Mouse (Mus musculus) embryonic facial prominence, embryonic 15.5 days (tissue): Measurements from ENCODE around the gene Dcdc2b. TPM values are rescaled to one million over a fixed set of nuclear protein-coding genes. Genes with fewer than 3 reads are reported as not detected.

Experiments used
- ATAC-seq: fragments of 200-750 bp; cut with Nextera tagmentation; 2 replicates; pipeline ENCODE4 v1.8.0; 2017; ENCODE audit warnings: low read depth, moderate TSS enrichment; ENCODE audit not compliant: insufficient number of reproducible peaks, low FRiP score, low TSS enrichment
- H3K27ac ChIP-seq: fragments of 300-500 bp; sonication (generic); replicated peaks from 2 replicates; pipeline ENCODE4 v1.5.1; 2015; ENCODE audit warnings: mild to moderate bottlenecking, inconsistent platforms
- H3K27me3 ChIP-seq: fragments of 300-500 bp; sonication (generic); 2 replicates; pipeline ENCODE4 v1.6.1; 2015; ENCODE audit warnings: inconsistent platforms
- H3K36me3 ChIP-seq: fragments of 300-500 bp; sonication (generic); 2 replicates; pipeline ENCODE4 v1.6.1; 2015; ENCODE audit warnings: mild to moderate bottlenecking, inconsistent platforms
- H3K4me1 ChIP-seq: fragments of 300-500 bp; sonication (generic); 2 replicates; pipeline ENCODE4 v1.6.1; 2015; ENCODE audit warnings: inconsistent platforms
- H3K4me2 ChIP-seq: fragments of 300-500 bp; sonication (generic); replicated peaks from 2 replicates; pipeline ENCODE4 v1.6.1; 2015; ENCODE audit warnings: mild to moderate bottlenecking, inconsistent platforms
- H3K4me3 ChIP-seq: fragments of 300-500 bp; sonication (generic); replicated peaks from 2 replicates; pipeline ENCODE4 v1.5.1; 2015; ENCODE audit warnings: mild to moderate bottlenecking, inconsistent platforms
- H3K9ac ChIP-seq: fragments of 300-500 bp; sonication (generic); 2 replicates; pipeline ENCODE4 v1.6.1; 2015; ENCODE audit warnings: inconsistent platforms
- H3K9me3 ChIP-seq: fragments of 300-500 bp; sonication (generic); replicated peaks from 2 replicates; pipeline ENCODE4 v1.6.1; 2016; ENCODE audit warnings: inconsistent platforms
- WGBS: fragments of 180-500 bp; shearing (Covaris S2); methylation state at CpG from one replicate; pipeline ENCODE4 v1.1.7; 2015; 5-methylcytosine and 5-hydroxymethylcytosine counted together
- polyA plus RNA-seq: library from polyadenylated mRNA; unstranded; fragments of >200 nt; fragmentation: Nextera tagmentation; extraction: Ambion mirVana; gene quantifications from 2 replicates; pipeline ENCODE4 v1.2.1, GENCODE M21; 2015

The Dcdc2b gene
- polyA plus RNA-seq, 1 experiment from 2014 or later: 3.7 TPM

DNA sequence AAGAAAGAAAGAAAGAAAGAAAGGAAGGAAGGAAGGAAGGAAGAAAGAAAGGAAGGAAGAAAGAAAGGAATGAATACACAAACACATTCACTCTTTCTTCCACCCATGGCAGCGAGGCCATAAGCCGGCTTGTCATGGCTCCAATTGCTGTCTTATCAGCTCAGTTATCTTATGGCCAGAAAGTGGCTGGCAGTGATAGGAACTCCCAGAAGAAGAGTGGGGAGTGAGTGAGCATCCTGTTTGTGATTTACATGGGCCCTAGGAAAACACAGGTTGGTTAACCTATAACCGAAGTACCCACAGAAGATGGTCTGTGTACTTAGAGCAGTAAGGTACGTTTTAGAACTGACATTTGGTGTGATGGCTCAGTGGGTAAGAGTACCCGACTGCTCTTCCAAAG, 52.9 kb downstream of the Dcdc2b start:
- no peaks in the 10 kb centered on the region for H3K9me3 ChIP-seq
- H3K27me3 ChIP-seq: no peaks in the 10 kb centered on the region
- no peak overlapping the region for H3K4me3 ChIP-seq
- H3K9ac ChIP-seq: no peak overlapping the region
- no peak for ATAC-seq
- 88% methylated on average over 5 of the region's 5 CpGs for WGBS
- no peaks in the 10 kb centered on the region for H3K36me3 ChIP-seq
- no peak overlapping the region for H3K4me2 ChIP-seq
- no peak overlapping the region for H3K27ac ChIP-seq
- peaks cover 11% of the 10 kb centered on the region for H3K4me1 ChIP-seq

Other genes starting within 250 kb of the Dcdc2b start
- gene Zbtb8a, start 236.1 kb downstream of the Dcdc2b start, polyA plus RNA-seq: 12.8 and 14.1 TPM in 2 replicates
- 1.2 and 1.3 TPM in 2 replicates for gene Zbtb8b, start 173.4 kb downstream of the Dcdc2b start, polyA plus RNA-seq
- gene Bsdc1, start 152.7 kb downstream of the Dcdc2b start, polyA plus RNA-seq: 31.2 and 32.4 TPM in 2 replicates
- not detected in 2 replicates for gene Tssk3, start 123.2 kb downstream of the Dcdc2b start, polyA plus RNA-seq
- gene Fam229a, start 123.1 kb downstream of the Dcdc2b start, polyA plus RNA-seq: not detected in 2 replicates
- gene Marcksl1, start 100.7 kb downstream of the Dcdc2b start, polyA plus RNA-seq: 610 and 641 TPM in 2 replicates
- gene Hdac1, start 71.5 kb downstream of the Dcdc2b start, polyA plus RNA-seq: 200 and 207 TPM in 2 replicates
- 5.5 and 6.8 TPM in 2 replicates for gene Lck, start 40.6 kb downstream of the Dcdc2b start, polyA plus RNA-seq
- gene Fam167b, start 35.7 kb downstream of the Dcdc2b start, polyA plus RNA-seq: 6.7 and 7.5 TPM in 2 replicates
- gene Eif3i, start 13.6 kb downstream of the Dcdc2b start, polyA plus RNA-seq: 270 and 284 TPM in 2 replicates
- 197 and 210 TPM in 2 replicates for gene Tmem234, start 13.6 kb downstream of the Dcdc2b start, polyA plus RNA-seq
- gene Iqcc, start 4.8 kb upstream of the Dcdc2b start, polyA plus RNA-seq: 31.8 and 34.1 TPM in 2 replicates
- gene Ccdc28b, start 9.7 kb upstream of the Dcdc2b start, polyA plus RNA-seq: 63.3 and 66.7 TPM in 2 replicates
- gene Txlna, start 26.8 kb upstream of the Dcdc2b start, polyA plus RNA-seq: 88.0 and 91.4 TPM in 2 replicates
- 15.3 and 16.3 TPM in 2 replicates for gene Kpna6, start 58.5 kb upstream of the Dcdc2b start, polyA plus RNA-seq
- gene Tmem39b, start 82.6 kb upstream of the Dcdc2b start, polyA plus RNA-seq: 13.5 and 15.0 TPM in 2 replicates
- 98.8 and 99.1 TPM in 2 replicates for gene Khdrbs1, start 128.0 kb upstream of the Dcdc2b start, polyA plus RNA-seq
- gene Ptp4a2, start 197.0 kb upstream of the Dcdc2b start, polyA plus RNA-seq: 316 and 324 TPM in 2 replicates